Mouse (Mus musculus) MEL (cell line): ENCODE data around the gene Gfm1. TPM values are rescaled to one million over a fixed set of nuclear protein-coding genes. Genes with fewer than 3 reads are reported as not detected.

Experiments used
- DNase-seq: peaks from one replicate; pipeline ENCODE4 v3.0.0; 2011; ENCODE audit warnings: low read depth, low spot score
- H3K27ac ChIP-seq: 2 replicates; pipeline ENCODE4 v1.5.1; 2012; ENCODE audit warnings: low read depth, mild to moderate bottlenecking, control low read depth, low read length, moderate library complexity; ENCODE audit not compliant: control insufficient read depth
- H3K27me3 ChIP-seq, 2 experiments: fragments of 150-350 bp in 1 of 2; sonication (generic) in 1 of 2; 2 replicates each; pipeline ENCODE4 v1.6.1; 2012; ENCODE audit warnings: low read length in 2 of 2, mild to moderate bottlenecking in 2 of 2, improper control_type of control experiment in 1 of 2, moderate library complexity in 1 of 2; ENCODE audit not compliant: insufficient read depth in 2 of 2, control insufficient read depth in 1 of 2
- H3K36me3 ChIP-seq, 2 experiments: 2 replicates each; pipeline ENCODE4 v1.6.1; 2012 to 2014; ENCODE audit warnings: low read length in 2 of 2, improper control_type of control experiment in 1 of 2, inconsistent platforms in 1 of 2, mild to moderate bottlenecking in 1 of 2; ENCODE audit not compliant: insufficient read depth in 2 of 2, control insufficient read depth in 1 of 2
- H3K4me1 ChIP-seq, 2 experiments: fragments of 150-350 bp in 1 of 2; sonication (generic) in 1 of 2; 2 replicates each; pipeline ENCODE4 v1.6.1; 2012; ENCODE audit warnings: low read length in 2 of 2, improper control_type of control experiment in 1 of 2, mild to moderate bottlenecking in 1 of 2; ENCODE audit not compliant: insufficient read depth in 2 of 2, control insufficient read depth in 1 of 2
- H3K4me3 ChIP-seq, 2 experiments: fragments of 150-350 bp in 1 of 2; sonication (generic) in 1 of 2; 2 replicates each; pipeline ENCODE4 v1.5.1; 2012; ENCODE audit warnings: low read depth in 2 of 2, low read length in 2 of 2, mild to moderate bottlenecking in 2 of 2, moderate library complexity in 2 of 2, control low read depth in 1 of 2, improper control_type of control experiment in 1 of 2; ENCODE audit not compliant: control insufficient read depth in 1 of 2, insufficient read depth in 1 of 2
- H3K79me2 ChIP-seq: 2 replicates; pipeline ENCODE4 v1.6.1; 2012; ENCODE audit warnings: mild to moderate bottlenecking, low read length, moderate library complexity; ENCODE audit not compliant: control insufficient read depth, poor library complexity, insufficient read depth
- H3K9ac ChIP-seq: 2 replicates; pipeline ENCODE4 v1.6.1; 2012; ENCODE audit warnings: low read depth, mild to moderate bottlenecking, control low read depth, low read length, moderate library complexity; ENCODE audit not compliant: control insufficient read depth, poor library complexity, severe bottlenecking
- H3K9me3 ChIP-seq: fragments of 150-350 bp; sonication (generic); replicated peaks from 2 replicates; pipeline ENCODE4 v1.6.1; 2012; ENCODE audit warnings: mild to moderate bottlenecking, low read length, improper control_type of control experiment, moderate library complexity; ENCODE audit not compliant: insufficient read depth
- CHD1 ChIP-seq: IDR thresholded peaks from 2 replicates; pipeline ENCODE4 v1.6.1; 2012; ENCODE audit warnings: low read depth, mild to moderate bottlenecking, inconsistent platforms, low read length, improper control_type of control experiment
- CTCF ChIP-seq, 3 experiments: IDR thresholded peaks in 2 of 3; conservative IDR thresholded peaks in 1 of 3; 2 replicates each; pipeline ENCODE4 v1.5.1; 2011 to 2012; ENCODE audit warnings: low read length in 3 of 3, low read depth in 2 of 3, mild to moderate bottlenecking in 2 of 3, improper control_type of control experiment in 1 of 3, inconsistent platforms in 1 of 3, mixed read lengths in 1 of 3, moderate library complexity in 1 of 3; ENCODE audit not compliant: control insufficient read depth in 1 of 3, insufficient read depth in 1 of 3, poor library complexity in 1 of 3, severe bottlenecking in 1 of 3
- EP300 ChIP-seq, 2 experiments: IDR thresholded peaks; 2 replicates each; pipeline ENCODE4 v1.6.1; 2011; ENCODE audit warnings: improper control_type of control experiment in 2 of 2, low read length in 2 of 2, low read depth in 1 of 2, mild to moderate bottlenecking in 1 of 2
- GABPA ChIP-seq: IDR thresholded peaks from 2 replicates; pipeline ENCODE4 v1.6.1; 2012; ENCODE audit warnings: low read depth, mild to moderate bottlenecking, inconsistent platforms, low read length, improper control_type of control experiment, moderate library complexity
- GATA1 ChIP-seq: IDR thresholded peaks from 2 replicates; pipeline ENCODE4 v1.6.1; 2011; ENCODE audit warnings: low read depth, low read length, improper control_type of control experiment
- HCFC1 ChIP-seq: IDR thresholded peaks from 2 replicates; pipeline ENCODE4 v1.6.1; 2012; ENCODE audit warnings: low read depth, mild to moderate bottlenecking, inconsistent platforms, low read length, improper control_type of control experiment, moderate library complexity
- MAFK ChIP-seq: IDR thresholded peaks from 2 replicates; pipeline ENCODE4 v1.6.1; 2011; ENCODE audit warnings: low read depth, mild to moderate bottlenecking, low read length, improper control_type of control experiment, borderline replicate concordance
- MEF2A ChIP-seq: IDR thresholded peaks from 2 replicates; pipeline ENCODE4 v1.6.1; 2014; ENCODE audit warnings: low read depth, mild to moderate bottlenecking, inconsistent platforms, low read length, improper control_type of control experiment; ENCODE audit not compliant: poor library complexity, insufficient replicate concordance, severe bottlenecking; ENCODE audit errors: extremely low read depth
- MYB ChIP-seq: IDR thresholded peaks from 2 replicates; pipeline ENCODE4 v1.6.1; 2011; ENCODE audit warnings: mild to moderate bottlenecking, low read depth, low read length, improper control_type of control experiment
- MYC ChIP-seq: IDR thresholded peaks from 2 replicates; pipeline ENCODE4 v1.6.1; 2011; ENCODE audit warnings: low read depth, mild to moderate bottlenecking, low read length, improper control_type of control experiment, moderate library complexity
- NELFE ChIP-seq: IDR thresholded peaks from 2 replicates; pipeline ENCODE4 v1.6.1; 2011; ENCODE audit warnings: low read depth, low read length, improper control_type of control experiment
- NRF1 ChIP-seq: IDR thresholded peaks from 2 replicates; pipeline ENCODE4 v1.6.1; 2014; ENCODE audit warnings: low read depth, mild to moderate bottlenecking, inconsistent platforms, low read length, improper control_type of control experiment, moderate library complexity; ENCODE audit not compliant: poor library complexity, insufficient read depth, severe bottlenecking
- RCOR1 ChIP-seq: IDR thresholded peaks from 2 replicates; pipeline ENCODE4 v1.6.1; 2012; ENCODE audit warnings: low read depth, mild to moderate bottlenecking, inconsistent platforms, low read length, improper control_type of control experiment
- SIN3A ChIP-seq: IDR thresholded peaks from 2 replicates; pipeline ENCODE4 v1.6.1; 2012; ENCODE audit warnings: low read length, improper control_type of control experiment, inconsistent platforms
- SMC3 ChIP-seq: IDR thresholded peaks from 2 replicates; pipeline ENCODE4 v1.6.1; 2011; ENCODE audit warnings: low read depth, low read length, improper control_type of control experiment
- TCF12 ChIP-seq: IDR thresholded peaks from 2 replicates; pipeline ENCODE4 v1.6.1; 2014; ENCODE audit warnings: low read depth, mild to moderate bottlenecking, inconsistent platforms, low read length, improper control_type of control experiment, moderate library complexity
- UBTF ChIP-seq: IDR thresholded peaks from 2 replicates; pipeline ENCODE4 v1.6.1; 2012; ENCODE audit warnings: low read depth, mild to moderate bottlenecking, inconsistent platforms, low read length, improper control_type of control experiment, moderate library complexity, borderline replicate concordance; ENCODE audit not compliant: insufficient read depth
- USF1 ChIP-seq: IDR thresholded peaks from 2 replicates; pipeline ENCODE4 v1.6.1; 2014; ENCODE audit warnings: low read depth, mild to moderate bottlenecking, inconsistent platforms, low read length, improper control_type of control experiment, moderate library complexity
- USF2 ChIP-seq, 2 experiments: IDR thresholded peaks; 2 replicates each; pipeline ENCODE4 v1.6.1; 2011 to 2012; ENCODE audit warnings: improper control_type of control experiment in 2 of 2, low read length in 2 of 2, borderline replicate concordance in 1 of 2, inconsistent platforms in 1 of 2, low read depth in 1 of 2, mild to moderate bottlenecking in 1 of 2; ENCODE audit not compliant: insufficient read depth in 1 of 2
- ZC3H11A ChIP-seq: IDR thresholded peaks from 2 replicates; pipeline ENCODE4 v1.6.1; 2012; ENCODE audit warnings: low read depth, mild to moderate bottlenecking, inconsistent platforms, low read length, improper control_type of control experiment
- ZKSCAN1 ChIP-seq: IDR thresholded peaks from 2 replicates; pipeline ENCODE4 v1.6.1; 2012; ENCODE audit warnings: low read depth, mild to moderate bottlenecking, inconsistent platforms, low read length, improper control_type of control experiment, moderate library complexity
- ZMIZ1 ChIP-seq: IDR thresholded peaks from 2 replicates; pipeline ENCODE4 v1.6.1; 2012; ENCODE audit warnings: low read depth, mild to moderate bottlenecking, inconsistent platforms, low read length, improper control_type of control experiment, moderate library complexity
- polyA plus RNA-seq, 2 experiments: library from polyadenylated mRNA; stranded (reverse) in 1 of 2; unstranded in 1 of 2; fragments of >175 nt in 1 of 2; fragments of >200 nt in 1 of 2; gene quantifications; 2 replicates each; pipeline versions ENCODE4 v1.2.1 to v1.2.4; 2012; ENCODE audit warnings: low replicate concordance in 2 of 2, low read depth in 1 of 2; ENCODE audit not compliant: insufficient read length in 2 of 2, insufficient read depth in 1 of 2, missing spikeins in 1 of 2
- total RNA-seq: library from RNA; depleted of rRNA; stranded (reverse); fragments of 300-350 nt; gene quantifications from 2 replicates; pipeline ENCODE4 v1.2.3, GENCODE M21; 2012

Gene Gfm1
- total and polyA plus RNA-seq, 3 experiments = 95.0 to 146 TPM; not detected in 1

DNA sequence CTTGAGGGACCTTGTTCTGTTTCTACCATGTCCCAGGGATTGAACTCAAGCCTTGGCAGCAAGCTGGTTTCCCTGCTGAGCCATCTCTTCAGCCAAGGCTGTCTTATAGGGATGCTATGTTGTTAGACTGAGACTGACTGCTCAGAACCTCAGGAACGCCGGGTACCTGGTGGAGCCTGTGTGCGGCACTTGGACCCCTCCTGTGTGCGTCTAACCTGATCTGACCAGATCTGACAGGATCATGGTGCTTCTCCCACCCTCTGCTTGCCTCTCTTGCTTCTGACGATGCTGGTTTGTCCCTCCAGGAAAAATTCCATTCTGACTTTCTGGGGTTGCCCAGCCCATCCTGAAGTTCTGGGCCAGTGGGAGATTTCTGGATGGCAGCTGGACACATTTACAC, 36.7 kb downstream of the Gfm1 start:
- Histone ChIP-seq H3K4me1 (peaks cover under 1 to 4% of the 10 kb centered on the region in 2 experiments; a peak in 3 of 4 replicates), H3K27ac (no peak overlapping the region), H3K79me2 (no peaks in the 10 kb centered on the region), H3K36me3 (peaks cover 4 to 7% of the 10 kb centered on the region in 2 experiments; a peak in 3 of 4 replicates), H3K4me3 (no peak overlapping the region), H3K9me3 (no peaks in the 10 kb centered on the region), H3K9ac (no peak overlapping the region), H3K27me3 (no peaks in the 10 kb centered on the region)
- TF ChIP-seq CTCF (IDR thresholded peaks at IDR 0.05 in 2 of 3, conservative IDR thresholded peaks at IDR 0.05 in 1 of 3; ENCODE audit: control insufficient read depth in 1 of 3, insufficient read depth in 1 of 3, low read depth in 2 of 3, low read length in 3 of 3, poor library complexity in 1 of 3, severe bottlenecking in 1 of 3) = no peak
- no peak for TF ChIP-seq GABPA
- DNase-seq = no peak

- no peak for TF ChIP-seq SMC3
- TF ChIP-seq HCFC1 = no peak
- TF ChIP-seq ZKSCAN1 = no peak
- TF ChIP-seq UBTF = no peak
- no peak for TF ChIP-seq RCOR1
- no peak for TF ChIP-seq CHD1
- no peak for TF ChIP-seq NELFE
- TF ChIP-seq MYB = no peak
- no peak for TF ChIP-seq MEF2A
- TF ChIP-seq CTCF (IDR thresholded peaks at IDR 0.05 in 2 of 3, conservative IDR thresholded peaks at IDR 0.05 in 1 of 3; ENCODE audit: control insufficient read depth in 1 of 3, insufficient read depth in 1 of 3, low read depth in 2 of 3, low read length in 3 of 3, poor library complexity in 1 of 3, severe bottlenecking in 1 of 3) = no peak
- TF ChIP-seq NRF1 = no peak
- Histone ChIP-seq H3K36me3 (peaks cover 7 to 9% of the 10 kb centered on the region in 2 experiments), H3K9ac (no peak overlapping the region), H3K79me2 (no peaks in the 10 kb centered on the region), H3K4me3 (no peak overlapping the region), H3K27ac (no peak overlapping the region), H3K27me3 (no peaks in the 10 kb centered on the region), H3K4me1 (peaks cover 3 to 5% of the 10 kb centered on the region in 2 experiments), H3K9me3 (no peaks in the 10 kb centered on the region)
- DNase-seq = no peak
Measured at GRCm38 (mm10) chr3:67467281-67467680, 37.4 kb downstream of the Gfm1 start.

GRCm38 (mm10) chr3:67471408-67472127, 41.7 kb downstream of the Gfm1 start:
- H3K4me3 ChIP-seq = no peak overlapping the region
- H3K79me2 ChIP-seq = no peaks in the 10 kb centered on the region
- no peak for TF ChIP-seq SIN3A
- peak; percentile 42; the same call in 1 of the 2 replicates for TF ChIP-seq TCF12
- no peak for TF ChIP-seq USF2 (IDR thresholded peaks at IDR 0.05; ENCODE audit: borderline replicate concordance in 1 of 2, insufficient read depth in 1 of 2, low read depth in 1 of 2, low read length in 2 of 2)
- TF ChIP-seq EP300 (IDR thresholded peaks at IDR 0.05; ENCODE audit: low read depth in 1 of 2, low read length in 2 of 2) = peak in 1 of 2 experiments; percentile 50; a peak in 3 of 4 replicates
- TF ChIP-seq GATA1 = peak; percentile 64
- TF ChIP-seq MAFK = no peak
- no peak for TF ChIP-seq SMC3
- no peak for TF ChIP-seq ZC3H11A
- no peak for TF ChIP-seq MYC
- TF ChIP-seq ZMIZ1 = no peak
- no peak for TF ChIP-seq USF1
- H3K27ac ChIP-seq = peak overlapping the region; percentile 34
- H3K4me1 ChIP-seq = peaks cover 3 to 5% of the 10 kb centered on the region in 2 experiments
- peak; percentile 84 for DNase-seq
- H3K27me3 ChIP-seq = no peaks in the 10 kb centered on the region
- no peaks in the 10 kb centered on the region for H3K9me3 ChIP-seq
- H3K9ac ChIP-seq = no peak overlapping the region
- peaks cover 9 to 11% of the 10 kb centered on the region in 2 experiments for H3K36me3 ChIP-seq
